Mouse (Mus musculus): ENCODE results near the gene B3gnt3.

GRCm38 (mm10) chr8:71686143-71686734 is 15.3 kb downstream of the B3gnt3 start:
- TF ChIP-seq CTCF (IDR thresholded peaks at IDR 0.05; ENCODE audit: low read depth) (no peak), EP300 (IDR thresholded peaks at IDR 0.05; ENCODE audit: low read depth) (no peak)
